Mouse (Mus musculus) CH12.LX (cell line): ENCODE data around the gene Zfp638.

Experiments used
- CTCF ChIP-seq, 2 experiments: IDR thresholded peaks in 1 of 2; conservative IDR thresholded peaks in 1 of 2; 2 replicates each; pipeline ENCODE4 v1.5.1; 2011 to 2012; ENCODE audit warnings: low read depth in 2 of 2, low read length in 2 of 2, improper control_type of control experiment in 1 of 2, inconsistent platforms in 1 of 2, mild to moderate bottlenecking in 1 of 2, moderate library complexity in 1 of 2
- ELF1 ChIP-seq: IDR thresholded peaks from 2 replicates; pipeline ENCODE4 v1.6.1; 2014; ENCODE audit warnings: low read depth, mild to moderate bottlenecking, inconsistent platforms, low read length, improper control_type of control experiment
- GABPA ChIP-seq: IDR thresholded peaks from 2 replicates; pipeline ENCODE4 v1.6.1; 2012; ENCODE audit warnings: low read depth, low read length, improper control_type of control experiment, inconsistent platforms; ENCODE audit not compliant: insufficient replicate concordance
- KAT2A ChIP-seq: IDR thresholded peaks from 2 replicates; pipeline ENCODE4 v1.6.1; 2012; ENCODE audit warnings: low read length, improper control_type of control experiment, inconsistent platforms; ENCODE audit not compliant: insufficient replicate concordance
- MEF2A ChIP-seq: IDR thresholded peaks from 2 replicates; pipeline ENCODE4 v1.6.1; 2014; ENCODE audit warnings: low read depth, mild to moderate bottlenecking, inconsistent platforms, low read length, improper control_type of control experiment, borderline replicate concordance
- MYC ChIP-seq: IDR thresholded peaks from 2 replicates; pipeline ENCODE4 v1.6.1; 2011; ENCODE audit warnings: low read depth, mild to moderate bottlenecking, improper control_type of control experiment, low read length
- NELFE ChIP-seq: IDR thresholded peaks from 2 replicates; pipeline ENCODE4 v1.6.1; 2011; ENCODE audit warnings: low read depth, low read length, improper control_type of control experiment
- POLR2A ChIP-seq: IDR thresholded peaks from 2 replicates; pipeline ENCODE4 v1.6.1; 2011; ENCODE audit warnings: low read depth, mild to moderate bottlenecking, improper control_type of control experiment, low read length
- POLR2AphosphoS2 ChIP-seq: IDR thresholded peaks from 2 replicates; pipeline ENCODE4 v1.6.1; 2011; ENCODE audit warnings: low read depth, low read length, improper control_type of control experiment
- SMC3 ChIP-seq: IDR thresholded peaks from 2 replicates; pipeline ENCODE4 v1.6.1; 2011; ENCODE audit warnings: low read depth, low read length, improper control_type of control experiment
- TCF12 ChIP-seq: IDR thresholded peaks from 2 replicates; pipeline ENCODE4 v1.6.1; 2014; ENCODE audit warnings: low read depth, mild to moderate bottlenecking, inconsistent platforms, low read length, improper control_type of control experiment
- ZMIZ1 ChIP-seq: IDR thresholded peaks from 2 replicates; pipeline ENCODE4 v1.6.1; 2012; ENCODE audit warnings: low read depth, mild to moderate bottlenecking, inconsistent platforms, low read length, improper control_type of control experiment

GRCm38 (mm10) chr6:83840086-83840485 is 26.8 kb upstream of the Zfp638 start:
- TF ChIP-seq ZMIZ1 = no peak
- no peak for TF ChIP-seq POLR2A
- TF ChIP-seq GABPA = no peak
- no peak for TF ChIP-seq SMC3
- no peak for TF ChIP-seq MEF2A
- TF ChIP-seq CTCF (conservative IDR thresholded peaks at IDR 0.05 in 1 of 2, IDR thresholded peaks at IDR 0.05 in 1 of 2; ENCODE audit: low read depth in 2 of 2, low read length in 2 of 2) = no peak
- no peak for TF ChIP-seq TCF12
- TF ChIP-seq ELF1 = no peak
- TF ChIP-seq POLR2AphosphoS2 = no peak
- TF ChIP-seq MYC = no peak
- TF ChIP-seq KAT2A = no peak
- no peak for TF ChIP-seq NELFE
